Mouse (Mus musculus): Measurements from ENCODE around the gene P2ry13. TPM values are rescaled to one million over a fixed set of nuclear protein-coding genes. Genes with fewer than 3 reads are reported as not detected.

P2ry13 gene
- total and polyA plus RNA-seq, 2 experiments from 2014 or later: 2.2 to 3.6 TPM

- H3K4me1 ChIP-seq (ENCODE audit: insufficient read depth, low read length): no peaks in the 10 kb centered on the region
- 72% methylated on average over 4 of the region's 4 CpGs for WGBS
- ATAC-seq (no peak), DNase-seq (ENCODE audit: low spot score) (no peak)
- H3K4me2 ChIP-seq (ENCODE audit: low read depth, low read length): no peak overlapping the region
- H3K27ac ChIP-seq: no peak overlapping the region
- TF ChIP-seq CTCF (IDR thresholded peaks at IDR 0.05; ENCODE audit: low read depth): no peak
- no peaks in the 10 kb centered on the region for H3K36me3 ChIP-seq (ENCODE audit: insufficient read depth, low read length)
- no peaks in the 10 kb centered on the region for H3K9me3 ChIP-seq (ENCODE audit: low read length)
- no peak overlapping the region for H3K4me3 ChIP-seq (ENCODE audit: low read length)
- no peaks in the 10 kb centered on the region for H3K27me3 ChIP-seq (ENCODE audit: insufficient read depth, low read length)
- H3K9ac ChIP-seq (replicated peaks; ENCODE audit: low read length): no peak overlapping the region
These were observed 13.2 kb downstream of the P2ry13 start for GRCm38 (mm10) chr3:59197329-59197948.

DNA sequence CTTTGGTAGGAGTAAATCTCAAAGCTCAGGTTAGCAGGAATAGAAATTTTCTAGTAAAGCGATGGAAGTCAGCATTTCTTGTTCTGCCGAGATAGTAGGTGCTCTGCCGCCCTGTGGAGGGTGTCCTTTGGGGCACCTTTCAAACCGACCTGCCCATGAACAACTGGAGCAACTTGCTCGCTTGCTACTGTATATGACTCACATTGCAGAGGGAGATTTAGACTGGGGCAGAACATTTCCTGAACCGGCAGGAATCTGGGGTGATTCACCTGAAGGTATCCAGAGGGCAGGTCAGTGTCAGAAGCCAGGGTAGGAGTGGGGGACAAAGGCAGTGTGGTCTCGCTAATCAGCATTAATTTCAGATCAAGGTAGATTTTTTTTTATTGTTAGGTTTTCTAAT lies 15.7 kb downstream of the P2ry13 start, which contains the start of gene Gpr87:
Gene Gpr87, minus strand, starts transcription at position 167 of the 400 bp plus-strand sequence.
- no peak within 1 kb of the TSS for H3K27ac ChIP-seq
- TF ChIP-seq CTCF (IDR thresholded peaks at IDR 0.05; ENCODE audit: low read depth): no peak
- H3K4me1 ChIP-seq (ENCODE audit: insufficient read depth, low read length): no peaks in the 10 kb centered on the region
- no peaks in the 10 kb centered on the region for H3K27me3 ChIP-seq (ENCODE audit: insufficient read depth, low read length)
- no peaks in the 10 kb centered on the region for H3K9me3 ChIP-seq (ENCODE audit: low read length)
- no peak within 1 kb of the TSS for H3K9ac ChIP-seq (replicated peaks; ENCODE audit: low read length)
- H3K4me3 ChIP-seq (ENCODE audit: low read length): no peak within 1 kb of the TSS
- ATAC-seq (no peak), DNase-seq (ENCODE audit: low spot score) (no peak)
- H3K36me3 ChIP-seq (ENCODE audit: insufficient read depth, low read length): no peaks in the 10 kb centered on the region
- WGBS: 90% methylated on average over 7 of the region's 7 CpGs
- H3K4me2 ChIP-seq (ENCODE audit: low read depth, low read length): no peak within 1 kb of the TSS

GRCm38 (mm10) chr3:59194099-59194498 lies 16.6 kb downstream of the P2ry13 start:
- 92% methylated on average over 7 of the region's 7 CpGs for WGBS
- H3K9ac ChIP-seq (replicated peaks; ENCODE audit: low read length): no peak overlapping the region
- H3K27ac ChIP-seq: no peak overlapping the region
- H3K27me3 ChIP-seq (ENCODE audit: insufficient read depth, low read length): no peaks in the 10 kb centered on the region
- ATAC-seq: no peak
- H3K4me1 ChIP-seq (ENCODE audit: insufficient read depth, low read length): no peaks in the 10 kb centered on the region
- no peak overlapping the region for H3K4me3 ChIP-seq (ENCODE audit: low read length)
- no peaks in the 10 kb centered on the region for H3K9me3 ChIP-seq (ENCODE audit: low read length)
- H3K36me3 ChIP-seq (ENCODE audit: insufficient read depth, low read length): no peaks in the 10 kb centered on the region
- H3K4me2 ChIP-seq (ENCODE audit: low read depth, low read length): no peak overlapping the region
- no peak for DNase-seq (ENCODE audit: low spot score)
- TF ChIP-seq CTCF (IDR thresholded peaks at IDR 0.05; ENCODE audit: low read depth): no peak

DNA sequence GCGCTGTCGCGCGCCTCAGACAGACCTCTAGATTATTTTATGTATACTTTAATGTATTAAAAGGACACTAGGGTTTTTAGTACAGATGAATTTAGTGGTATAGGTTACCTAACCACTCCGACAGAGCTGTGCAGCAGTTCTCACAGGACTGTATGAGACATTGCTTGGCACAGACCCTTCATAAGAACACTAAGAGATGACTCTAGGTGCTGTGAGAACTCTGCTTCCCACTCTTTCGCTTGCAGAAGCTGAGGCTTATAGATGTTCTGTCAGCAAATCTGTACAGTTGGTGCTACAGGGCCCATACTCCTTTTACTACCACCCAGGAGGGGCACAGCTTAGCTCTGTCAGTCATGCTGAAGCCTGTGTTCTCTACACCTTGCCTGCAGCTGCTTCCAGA lies 19.0 kb downstream of the P2ry13 start:
- Histone ChIP-seq H3K27ac (no peak overlapping the region), H3K9me3 (ENCODE audit: low read length) (no peaks in the 10 kb centered on the region), H3K27me3 (ENCODE audit: insufficient read depth, low read length) (no peaks in the 10 kb centered on the region), H3K9ac (replicated peaks; ENCODE audit: low read length) (no peak overlapping the region), H3K36me3 (ENCODE audit: insufficient read depth, low read length) (no peaks in the 10 kb centered on the region), H3K4me2 (ENCODE audit: low read depth, low read length) (no peak overlapping the region), H3K4me1 (ENCODE audit: insufficient read depth, low read length) (no peaks in the 10 kb centered on the region), H3K4me3 (ENCODE audit: low read length) (no peak overlapping the region)
- DNase-seq (ENCODE audit: low spot score) (no peak), ATAC-seq (no peak)
- TF ChIP-seq CTCF (IDR thresholded peaks at IDR 0.05; ENCODE audit: low read depth): no peak
- WGBS: 93% methylated on average over 6 of the region's 6 CpGs

GRCm38 (mm10) chr3:59187336-59187735 lies 23.3 kb downstream of the P2ry13 start:
- Histone ChIP-seq H3K9ac (replicated peaks; ENCODE audit: low read length) (no peak overlapping the region), H3K4me3 (ENCODE audit: low read length) (no peak overlapping the region), H3K36me3 (ENCODE audit: insufficient read depth, low read length) (no peaks in the 10 kb centered on the region), H3K9me3 (ENCODE audit: low read length) (no peaks in the 10 kb centered on the region), H3K27ac (no peak overlapping the region), H3K4me2 (ENCODE audit: low read depth, low read length) (no peak overlapping the region), H3K27me3 (ENCODE audit: insufficient read depth, low read length) (no peaks in the 10 kb centered on the region), H3K4me1 (ENCODE audit: insufficient read depth, low read length) (no peaks in the 10 kb centered on the region)
- DNase-seq (ENCODE audit: low spot score) (no peak), ATAC-seq (no peak)
- no peak for TF ChIP-seq CTCF (IDR thresholded peaks at IDR 0.05; ENCODE audit: low read depth)
- WGBS: 89% methylated on average over 4 of the region's 4 CpGs

- Histone ChIP-seq H3K9ac (replicated peaks; ENCODE audit: low read length) (no peak overlapping the region), H3K4me1 (ENCODE audit: insufficient read depth, low read length) (no peaks in the 10 kb centered on the region), H3K4me2 (ENCODE audit: low read depth, low read length) (no peak overlapping the region), H3K9me3 (ENCODE audit: low read length) (no peaks in the 10 kb centered on the region), H3K4me3 (ENCODE audit: low read length) (no peak overlapping the region), H3K27me3 (ENCODE audit: insufficient read depth, low read length) (no peaks in the 10 kb centered on the region), H3K36me3 (ENCODE audit: insufficient read depth, low read length) (no peaks in the 10 kb centered on the region), H3K27ac (no peak overlapping the region)
- ATAC-seq: no peak
- DNase-seq (ENCODE audit: low spot score): no peak
- no peak for TF ChIP-seq CTCF (IDR thresholded peaks at IDR 0.05; ENCODE audit: low read depth)
- WGBS: 84% methylated on average over 4 of the region's 4 CpGs
These were observed 25.0 kb downstream of the P2ry13 start for GRCm38 (mm10) chr3:59185662-59186061.

GRCm38 (mm10) chr3:59182129-59182528 lies 28.6 kb downstream of the P2ry13 start:
- no peak overlapping the region for H3K4me2 ChIP-seq (ENCODE audit: low read depth, low read length)
- H3K9ac ChIP-seq (replicated peaks; ENCODE audit: low read length): no peak overlapping the region
- no peak overlapping the region for H3K27ac ChIP-seq
- no peak for ATAC-seq
- no peak for DNase-seq (ENCODE audit: low spot score)
- no peaks in the 10 kb centered on the region for H3K36me3 ChIP-seq (ENCODE audit: insufficient read depth, low read length)
- no peaks in the 10 kb centered on the region for H3K27me3 ChIP-seq (ENCODE audit: insufficient read depth, low read length)
- no peak overlapping the region for H3K4me3 ChIP-seq (ENCODE audit: low read length)
- no peaks in the 10 kb centered on the region for H3K9me3 ChIP-seq (ENCODE audit: low read length)
- TF ChIP-seq CTCF (IDR thresholded peaks at IDR 0.05; ENCODE audit: low read depth): no peak
- H3K4me1 ChIP-seq (ENCODE audit: insufficient read depth, low read length): no peaks in the 10 kb centered on the region

Measured in hindbrain, postnatal 0 days (tissue).